Mouse (Mus musculus): ENCODE measurements around the gene Spsb3. TPM values are rescaled to one million over a fixed set of nuclear protein-coding genes. Genes with fewer than 3 reads are reported as not detected.

The Spsb3 gene
- polyA plus RNA-seq, 1 experiment from 2014 or later: 33.7 TPM

- H3K9me3 ChIP-seq (replicated peaks; ENCODE audit: control insufficient read depth, low read length): no peaks in the 10 kb centered on the region
- no peak overlapping the region for H3K9ac ChIP-seq (ENCODE audit: low read length)
- H3K36me3 ChIP-seq (ENCODE audit: control insufficient read depth, insufficient read depth): peaks cover 42% of the 10 kb centered on the region
- no peak overlapping the region for H3K4me2 ChIP-seq (ENCODE audit: low read depth, low read length)
- no peaks in the 10 kb centered on the region for H3K27me3 ChIP-seq (ENCODE audit: control insufficient read depth, insufficient read depth, low read length)
- WGBS: 74% methylated on average over 4 of the region's 4 CpGs
- 0 out of 2 replicates have a peak overlapping the region, but pooled peaks have one; percentile 44 for H3K27ac ChIP-seq (ENCODE audit: low read length)
- H3K4me1 ChIP-seq (ENCODE audit: control insufficient read depth, insufficient read depth, low read length): peaks cover 30% of the 10 kb centered on the region
- no peak for ATAC-seq (replicated peaks; ENCODE audit: extremely low read depth, insufficient read depth, low FRiP score)
- no peak overlapping the region for H3K4me3 ChIP-seq (ENCODE audit: low read length)
These were observed 11.8 kb downstream of the Spsb3 start for GRCm38 (mm10) chr17:24898041-24898854.

GRCm38 (mm10) chr17:24899153-24899552, 12.7 kb downstream of the Spsb3 start:
- Histone ChIP-seq H3K36me3 (ENCODE audit: control insufficient read depth, insufficient read depth) (peaks cover 39% of the 10 kb centered on the region), H3K4me1 (ENCODE audit: control insufficient read depth, insufficient read depth, low read length) (peaks cover 25% of the 10 kb centered on the region), H3K27ac (ENCODE audit: low read length) (no peak overlapping the region), H3K4me2 (ENCODE audit: low read depth, low read length) (no peak overlapping the region), H3K27me3 (ENCODE audit: control insufficient read depth, insufficient read depth, low read length) (no peaks in the 10 kb centered on the region), H3K9ac (ENCODE audit: low read length) (no peak overlapping the region), H3K4me3 (ENCODE audit: low read length) (no peak overlapping the region), H3K9me3 (replicated peaks; ENCODE audit: control insufficient read depth, low read length) (no peaks in the 10 kb centered on the region)
- 65% methylated on average over 5 of the region's 5 CpGs for WGBS
- ATAC-seq (replicated peaks; ENCODE audit: extremely low read depth, insufficient read depth, low FRiP score): no peak

- Histone ChIP-seq H3K36me3 (ENCODE audit: control insufficient read depth, insufficient read depth) (peaks cover 46% of the 10 kb centered on the region), H3K9me3 (replicated peaks; ENCODE audit: control insufficient read depth, low read length) (no peaks in the 10 kb centered on the region), H3K4me1 (ENCODE audit: control insufficient read depth, insufficient read depth, low read length) (peaks cover 21% of the 10 kb centered on the region), H3K9ac (ENCODE audit: low read length) (no peak overlapping the region), H3K27ac (ENCODE audit: low read length) (no peak overlapping the region), H3K4me3 (ENCODE audit: low read length) (no peak overlapping the region), H3K4me2 (ENCODE audit: low read depth, low read length) (no peak overlapping the region), H3K27me3 (ENCODE audit: control insufficient read depth, insufficient read depth, low read length) (no peaks in the 10 kb centered on the region)
- 90% methylated on average over 6 of the region's 6 CpGs for WGBS
- ATAC-seq (replicated peaks; ENCODE audit: extremely low read depth, insufficient read depth, low FRiP score): no peak
These were observed 13.6 kb downstream of the Spsb3 start for GRCm38 (mm10) chr17:24900014-24900413.

DNA sequence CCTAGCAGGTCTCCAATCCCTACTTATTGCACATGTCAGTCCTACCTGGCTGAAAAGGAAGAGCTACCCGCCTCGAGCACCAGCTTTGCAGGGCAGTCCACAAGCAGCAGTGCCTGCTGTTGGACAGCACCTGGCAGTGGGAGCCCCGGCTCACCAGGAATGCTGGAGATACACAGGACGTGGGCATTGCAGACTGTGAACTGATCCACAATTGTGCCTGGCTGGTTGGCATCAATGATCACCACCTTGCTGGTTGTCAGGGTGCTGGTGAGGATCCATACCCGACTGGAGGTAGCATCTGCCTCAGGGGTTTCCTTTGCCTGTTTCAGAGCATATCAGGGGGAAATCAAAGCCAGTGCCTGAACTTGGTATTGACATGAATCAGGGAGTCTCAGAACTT, 15.7 kb downstream of the Spsb3 start:
- Histone ChIP-seq H3K4me1 (ENCODE audit: control insufficient read depth, insufficient read depth, low read length) (peaks cover 10% of the 10 kb centered on the region), H3K36me3 (ENCODE audit: control insufficient read depth, insufficient read depth) (peaks cover 66% of the 10 kb centered on the region), H3K27ac (ENCODE audit: low read length) (no peak overlapping the region), H3K4me3 (ENCODE audit: low read length) (no peak overlapping the region), H3K4me2 (ENCODE audit: low read depth, low read length) (no peak overlapping the region), H3K27me3 (ENCODE audit: control insufficient read depth, insufficient read depth, low read length) (no peaks in the 10 kb centered on the region), H3K9ac (ENCODE audit: low read length) (no peak overlapping the region), H3K9me3 (replicated peaks; ENCODE audit: control insufficient read depth, low read length) (no peaks in the 10 kb centered on the region)
- 86% methylated on average over 5 of the region's 5 CpGs for WGBS
- no peak for ATAC-seq (replicated peaks; ENCODE audit: extremely low read depth, insufficient read depth, low FRiP score)

GRCm38 (mm10) chr17:24902671-24903474, 16.4 kb downstream of the Spsb3 start:
- Histone ChIP-seq H3K36me3 (ENCODE audit: control insufficient read depth, insufficient read depth) (peaks cover 72% of the 10 kb centered on the region), H3K9me3 (replicated peaks; ENCODE audit: control insufficient read depth, low read length) (no peaks in the 10 kb centered on the region), H3K4me3 (ENCODE audit: low read length) (no peak overlapping the region), H3K4me2 (ENCODE audit: low read depth, low read length) (no peak overlapping the region), H3K4me1 (ENCODE audit: control insufficient read depth, insufficient read depth, low read length) (peaks cover 3% of the 10 kb centered on the region; the same call in 1 of the 2 replicates), H3K27ac (ENCODE audit: low read length) (no peak overlapping the region), H3K9ac (ENCODE audit: low read length) (no peak overlapping the region), H3K27me3 (ENCODE audit: control insufficient read depth, insufficient read depth, low read length) (no peaks in the 10 kb centered on the region)
- 72% methylated on average over 9 of the region's 9 CpGs for WGBS
- ATAC-seq (replicated peaks; ENCODE audit: extremely low read depth, insufficient read depth, low FRiP score): no peak

DNA sequence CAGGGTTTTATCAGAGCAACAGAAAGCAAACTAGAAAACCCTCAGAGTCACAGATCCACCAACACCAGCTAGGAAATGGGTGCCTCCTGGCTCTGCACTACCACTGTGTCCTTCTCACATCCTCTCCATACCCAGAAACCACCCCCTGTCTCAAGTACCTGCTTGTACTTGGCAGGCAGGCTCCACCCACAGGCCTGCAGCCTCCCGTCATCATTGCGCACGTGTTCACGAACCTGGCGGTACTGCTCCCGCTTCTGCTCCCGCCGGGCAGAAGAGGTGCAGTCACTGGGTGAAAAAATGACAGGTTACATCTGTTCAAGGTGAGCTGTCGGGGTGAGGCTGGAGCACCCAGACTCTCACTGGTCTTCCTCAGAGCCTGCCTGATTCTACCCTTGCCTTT, 17.3 kb downstream of the Spsb3 start:
- H3K4me1 ChIP-seq (ENCODE audit: control insufficient read depth, insufficient read depth, low read length): 0 out of 2 replicates have a peak, but pooled peaks cover 3% of the 10 kb centered on the region
- no peak for ATAC-seq (replicated peaks; ENCODE audit: extremely low read depth, insufficient read depth, low FRiP score)
- H3K27ac ChIP-seq (ENCODE audit: low read length): no peak overlapping the region
- H3K4me2 ChIP-seq (ENCODE audit: low read depth, low read length): no peak overlapping the region
- H3K9me3 ChIP-seq (replicated peaks; ENCODE audit: control insufficient read depth, low read length): no peaks in the 10 kb centered on the region
- peaks cover 75% of the 10 kb centered on the region for H3K36me3 ChIP-seq (ENCODE audit: control insufficient read depth, insufficient read depth)
- H3K27me3 ChIP-seq (ENCODE audit: control insufficient read depth, insufficient read depth, low read length): no peaks in the 10 kb centered on the region
- no peak overlapping the region for H3K9ac ChIP-seq (ENCODE audit: low read length)
- 82% methylated on average over 9 of the region's 9 CpGs for WGBS
- no peak overlapping the region for H3K4me3 ChIP-seq (ENCODE audit: low read length)

DNA sequence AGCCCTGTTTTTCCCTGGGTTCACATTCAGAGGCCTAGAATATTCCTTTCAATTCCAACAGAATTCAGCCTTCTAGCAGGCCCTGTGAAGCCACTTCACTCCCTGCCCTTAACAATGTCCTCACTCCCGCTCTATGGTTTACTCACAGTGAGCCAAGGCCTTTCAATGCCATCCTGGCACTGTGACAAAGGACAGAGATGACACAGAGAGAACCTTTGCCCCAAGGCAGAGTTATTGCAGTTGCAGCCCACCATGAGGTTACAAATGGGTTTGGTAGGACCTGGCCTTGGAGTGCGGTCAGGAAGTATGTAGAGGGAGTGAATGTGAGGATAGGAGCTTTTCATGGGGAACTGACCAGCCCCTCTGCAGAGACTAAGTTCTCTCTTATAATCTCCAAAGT, 21.1 kb downstream of the Spsb3 start:
- H3K9ac ChIP-seq (ENCODE audit: low read length): no peak overlapping the region
- no peak overlapping the region for H3K4me3 ChIP-seq (ENCODE audit: low read length)
- H3K27ac ChIP-seq (ENCODE audit: low read length): no peak overlapping the region
- no peaks in the 10 kb centered on the region for H3K9me3 ChIP-seq (replicated peaks; ENCODE audit: control insufficient read depth, low read length)
- no peak overlapping the region for H3K4me2 ChIP-seq (ENCODE audit: low read depth, low read length)
- H3K4me1 ChIP-seq (ENCODE audit: control insufficient read depth, insufficient read depth, low read length): no peaks in the 10 kb centered on the region
- peaks cover 59% of the 10 kb centered on the region for H3K36me3 ChIP-seq (ENCODE audit: control insufficient read depth, insufficient read depth)
- H3K27me3 ChIP-seq (ENCODE audit: control insufficient read depth, insufficient read depth, low read length): no peaks in the 10 kb centered on the region
- no peak for ATAC-seq (replicated peaks; ENCODE audit: extremely low read depth, insufficient read depth, low FRiP score)
- WGBS: 92% methylated on average over 2 of the region's 2 CpGs

DNA sequence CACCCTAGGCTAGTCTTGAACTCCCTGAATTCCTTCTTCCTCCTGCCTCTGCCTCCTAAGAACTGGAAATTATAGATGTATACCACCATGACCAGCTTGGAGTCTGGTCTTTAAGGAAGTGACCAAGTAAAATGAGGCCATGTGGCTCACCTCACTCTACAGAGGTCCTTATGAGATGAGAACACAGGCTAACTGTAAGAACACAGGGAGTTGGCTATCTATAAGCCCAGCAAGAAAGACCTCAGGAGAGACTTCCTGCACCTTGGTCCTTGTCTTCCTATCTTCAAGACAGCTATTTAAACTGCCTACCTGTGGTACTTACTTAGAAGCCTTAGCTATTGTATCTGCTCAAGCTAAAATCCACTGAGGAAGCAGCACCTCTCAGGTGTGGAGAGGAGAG, 27.5 kb downstream of the Spsb3 start:
- H3K4me3 ChIP-seq (ENCODE audit: low read length): no peak overlapping the region
- ATAC-seq (replicated peaks; ENCODE audit: extremely low read depth, insufficient read depth, low FRiP score): no peak
- H3K9ac ChIP-seq (ENCODE audit: low read length): no peak overlapping the region
- H3K9me3 ChIP-seq (replicated peaks; ENCODE audit: control insufficient read depth, low read length): no peaks in the 10 kb centered on the region
- peaks cover 67% of the 10 kb centered on the region for H3K36me3 ChIP-seq (ENCODE audit: control insufficient read depth, insufficient read depth)
- no peaks in the 10 kb centered on the region for H3K27me3 ChIP-seq (ENCODE audit: control insufficient read depth, insufficient read depth, low read length)
- H3K4me2 ChIP-seq (ENCODE audit: low read depth, low read length): no peak overlapping the region
- no peak overlapping the region for H3K27ac ChIP-seq (ENCODE audit: low read length)
- no peaks in the 10 kb centered on the region for H3K4me1 ChIP-seq (ENCODE audit: control insufficient read depth, insufficient read depth, low read length)

DNA sequence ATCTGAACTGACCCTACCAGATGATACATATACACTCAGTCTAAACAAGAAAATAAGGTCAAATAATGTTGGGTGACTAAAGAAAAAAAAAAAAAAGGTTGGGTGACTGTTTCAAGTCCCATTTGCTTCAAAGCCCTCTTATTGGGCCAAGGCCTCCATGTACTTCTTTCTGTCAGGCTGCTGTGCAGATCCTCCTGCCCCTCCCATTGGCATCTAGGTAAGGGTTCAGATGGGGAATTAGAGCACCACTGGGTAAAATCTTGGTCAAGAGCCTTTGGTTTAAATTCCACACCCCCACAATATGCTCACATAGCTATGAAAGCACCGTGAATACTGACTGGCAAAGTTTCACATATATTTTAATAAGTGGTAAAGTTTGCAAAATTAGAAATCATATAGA, 36.8 kb downstream of the Spsb3 start:
- H3K4me1 ChIP-seq (ENCODE audit: control insufficient read depth, insufficient read depth, low read length): no peaks in the 10 kb centered on the region
- 94% methylated on average over 1 of the region's 1 CpGs for WGBS
- no peak for ATAC-seq (replicated peaks; ENCODE audit: extremely low read depth, insufficient read depth, low FRiP score)
- H3K4me2 ChIP-seq (ENCODE audit: low read depth, low read length): no peak overlapping the region
- H3K9me3 ChIP-seq (replicated peaks; ENCODE audit: control insufficient read depth, low read length): no peaks in the 10 kb centered on the region
- H3K36me3 ChIP-seq (ENCODE audit: control insufficient read depth, insufficient read depth): peaks cover 62% of the 10 kb centered on the region
- no peak overlapping the region for H3K4me3 ChIP-seq (ENCODE audit: low read length)
- no peak overlapping the region for H3K27ac ChIP-seq (ENCODE audit: low read length)
- no peaks in the 10 kb centered on the region for H3K27me3 ChIP-seq (ENCODE audit: control insufficient read depth, insufficient read depth, low read length)
- H3K9ac ChIP-seq (ENCODE audit: low read length): no peak overlapping the region

Data from heart, embryonic 16.5 days (tissue).